Mouse (Mus musculus) spleen, adult 12 weeks (tissue): ENCODE results near the gene Fyn.

Experiments used
- DNase-seq: peaks from one replicate; pipeline ENCODE4 v3.0.0; 2022; ENCODE audit warnings: low spot score

The Fyn gene

DNA sequence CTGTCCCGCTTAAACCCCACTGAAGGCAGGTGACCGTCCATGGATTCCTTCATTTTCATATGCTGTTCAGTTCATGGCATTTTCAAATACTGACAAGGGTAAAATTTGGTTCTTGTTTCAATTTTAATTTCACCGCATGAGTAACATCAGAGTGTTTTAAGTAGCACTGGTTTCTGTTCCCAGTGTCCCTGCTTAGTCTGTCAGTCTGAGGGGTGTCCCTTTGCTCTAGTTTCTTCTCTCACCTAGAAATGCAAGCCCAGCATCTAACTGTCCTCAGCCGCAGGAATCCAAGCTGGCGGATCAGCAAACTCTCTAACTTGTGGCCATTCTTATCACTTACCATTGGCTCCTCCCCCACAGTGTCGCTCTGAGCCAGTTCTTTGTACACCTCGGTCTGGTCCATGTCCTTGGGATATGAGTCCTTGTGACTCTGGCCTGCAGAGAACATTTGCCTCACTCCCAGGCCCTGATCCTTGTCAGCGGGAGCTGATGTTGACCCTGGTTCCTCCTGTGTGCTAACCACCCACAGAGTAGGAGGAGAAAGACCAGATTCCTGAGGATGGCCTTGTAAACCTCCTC is 9.5 kb downstream of the Fyn start:
- no peak for DNase-seq

DNA sequence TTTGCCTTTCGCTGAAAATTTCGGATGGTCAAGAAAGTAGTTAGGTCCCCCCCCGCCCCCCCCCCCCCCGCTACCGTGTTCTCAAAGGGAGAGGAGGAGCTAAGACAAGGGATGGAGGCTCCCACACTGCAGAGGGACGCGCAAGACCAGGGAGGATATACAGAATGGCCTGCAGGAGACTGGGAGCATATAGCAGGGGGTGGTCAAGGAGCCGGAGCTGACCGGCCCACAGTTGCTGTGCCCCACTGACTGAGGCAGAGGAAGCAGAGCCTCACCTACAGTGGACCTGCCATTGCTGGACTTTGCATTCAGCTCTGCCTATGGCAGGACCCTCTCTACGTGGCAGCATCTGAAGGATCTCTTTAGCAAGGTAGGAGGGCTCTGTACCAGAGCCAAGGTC is 10.6 kb downstream of the Fyn start:
- DNase-seq = no peak

- no peak for DNase-seq
Observed at GRCm38 (mm10) chr10:39379721-39380370, 11.2 kb downstream of the Fyn start.

- DNase-seq = no peak
Observed at GRCm38 (mm10) chr10:39385259-39385658, 16.6 kb downstream of the Fyn start.

DNA sequence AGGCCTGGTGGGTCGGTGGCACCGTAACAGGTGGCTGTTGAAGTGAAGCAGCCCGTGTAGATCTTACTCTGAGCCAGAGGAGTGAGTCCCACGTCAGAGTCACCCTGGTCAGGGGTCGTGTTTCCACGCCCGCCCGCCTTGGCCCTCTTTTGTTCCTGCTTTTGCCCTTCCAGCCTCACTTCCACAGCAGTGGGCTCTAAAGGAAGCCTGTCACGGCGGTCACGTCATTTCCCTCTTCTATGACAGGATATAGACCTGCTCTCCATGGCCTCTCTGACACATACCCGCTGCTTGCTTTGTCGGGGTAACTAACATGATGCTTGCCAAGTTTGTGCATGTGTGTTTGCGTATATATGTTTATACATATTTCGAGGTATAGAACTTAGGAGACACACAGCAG is 17.5 kb downstream of the Fyn start:
- no peak for DNase-seq

DNA sequence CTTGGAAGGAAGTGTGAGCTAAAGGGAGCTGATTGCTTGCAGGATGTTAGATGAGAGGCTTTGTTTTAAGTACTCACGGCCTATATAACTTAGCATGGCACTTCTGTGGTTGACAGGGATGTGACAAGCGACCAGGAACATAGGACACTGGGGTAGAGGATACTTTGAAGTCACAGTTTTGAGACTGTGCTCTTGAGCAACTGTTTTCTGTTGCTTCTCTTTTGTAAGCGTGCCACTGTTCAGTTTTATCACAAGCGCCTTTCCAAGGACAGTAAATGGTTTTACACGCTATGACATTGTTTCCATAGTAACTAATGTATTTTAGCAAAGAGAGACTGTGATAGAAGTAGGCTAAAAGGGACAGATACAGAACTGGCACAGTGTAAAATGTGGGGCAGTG is 18.4 kb downstream of the Fyn start:
- no peak for DNase-seq

- DNase-seq = no peak
Observed at GRCm38 (mm10) chr10:39387556-39387955, 18.9 kb downstream of the Fyn start.

GRCm38 (mm10) chr10:39388144-39388543 is 19.5 kb downstream of the Fyn start:
- no peak for DNase-seq

GRCm38 (mm10) chr10:39389451-39389891 is 20.8 kb downstream of the Fyn start:
- DNase-seq = no peak

- no peak for DNase-seq
Observed at GRCm38 (mm10) chr10:39390541-39390940, 21.9 kb downstream of the Fyn start.

- DNase-seq = no peak
Observed at GRCm38 (mm10) chr10:39392900-39393483, 24.3 kb downstream of the Fyn start.

DNA sequence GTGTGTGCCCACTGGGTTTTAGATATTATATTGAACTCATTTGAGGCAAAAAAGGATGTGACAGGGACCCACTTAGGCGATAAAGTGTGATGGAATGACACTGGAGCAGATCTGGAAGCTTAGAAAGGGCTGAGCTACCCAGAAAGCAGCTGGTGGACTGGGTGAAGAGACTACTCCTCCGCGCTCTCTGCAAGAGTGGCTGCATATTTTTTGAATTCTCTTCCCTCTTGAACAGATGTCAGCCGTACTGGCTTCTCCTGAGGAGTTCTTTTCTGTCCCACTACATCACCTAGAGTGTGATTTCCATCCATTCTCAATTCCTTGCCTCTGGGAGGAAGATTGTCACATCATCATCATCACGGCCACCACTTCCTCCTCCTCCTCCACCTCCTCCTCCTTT is 26.9 kb downstream of the Fyn start:
- no peak for DNase-seq

DNA sequence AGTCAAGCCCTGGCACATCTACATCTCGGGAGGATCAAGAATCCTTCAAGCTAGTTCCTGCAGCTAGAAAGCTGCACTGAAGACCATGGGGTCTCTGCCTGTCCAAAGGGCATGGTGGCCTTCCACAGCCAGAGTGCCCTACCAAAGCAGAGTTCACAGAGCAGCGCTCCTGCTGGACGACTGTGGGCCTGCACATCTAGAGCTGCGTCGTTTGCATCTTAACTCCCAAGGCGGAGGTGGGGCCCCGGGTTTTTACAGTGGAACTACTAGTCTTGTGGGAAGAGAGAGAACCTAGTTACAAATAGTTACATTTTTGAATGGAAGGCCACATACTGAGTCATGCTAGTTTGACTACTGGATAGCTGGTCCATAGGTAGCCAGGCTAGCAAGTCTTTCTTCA is 30.3 kb downstream of the Fyn start:
- no peak for DNase-seq

DNA sequence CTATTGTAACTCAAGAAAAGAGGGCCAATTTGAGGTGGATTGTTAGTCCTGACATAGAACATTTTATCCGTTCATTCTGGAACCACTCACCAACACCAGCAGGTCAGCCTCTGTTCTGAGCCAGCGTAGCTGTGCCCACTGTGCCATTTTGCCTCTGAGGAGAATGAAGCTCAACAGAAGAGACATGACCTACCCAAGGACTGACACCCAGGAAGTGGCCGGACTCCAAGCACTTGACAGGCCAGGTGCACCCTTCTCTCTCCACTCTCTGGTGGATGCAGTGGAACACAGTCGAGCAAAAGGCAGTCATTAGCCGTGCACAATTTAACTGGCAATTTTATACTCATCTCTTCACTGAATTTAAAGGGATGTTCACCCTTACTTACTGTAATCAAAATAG is 31.5 kb downstream of the Fyn start:
- no peak for DNase-seq

GRCm38 (mm10) chr10:39402487-39402886 is 33.8 kb downstream of the Fyn start:
- DNase-seq = peak; percentile 10

DNA sequence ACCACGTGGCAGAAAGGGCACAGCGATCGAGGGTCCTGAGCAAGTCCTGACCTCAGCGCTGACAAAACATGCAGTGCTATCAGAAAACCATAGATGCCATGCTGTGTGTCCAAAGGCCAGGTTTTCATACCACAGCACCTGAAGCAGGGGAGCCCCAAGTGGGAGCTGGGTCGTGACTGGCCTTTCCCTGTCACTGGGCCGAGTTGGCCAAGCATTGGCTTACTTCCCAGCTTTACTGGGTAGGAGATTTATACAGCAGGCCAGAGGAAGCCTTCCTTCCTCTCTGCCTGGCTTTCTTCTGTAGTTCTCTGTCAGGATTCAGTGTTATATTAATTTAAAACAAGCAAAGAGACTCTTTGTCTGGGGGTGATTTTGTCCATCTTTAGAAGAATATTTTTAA is 35.1 kb downstream of the Fyn start:
- DNase-seq = no peak

GRCm38 (mm10) chr10:39404175-39404574 is 35.5 kb downstream of the Fyn start:
- DNase-seq = no peak

- DNase-seq = no peak
Observed at GRCm38 (mm10) chr10:39405982-39406797, 37.5 kb downstream of the Fyn start.

GRCm38 (mm10) chr10:39406798-39407189 is 38.1 kb downstream of the Fyn start:
- no peak for DNase-seq

DNA sequence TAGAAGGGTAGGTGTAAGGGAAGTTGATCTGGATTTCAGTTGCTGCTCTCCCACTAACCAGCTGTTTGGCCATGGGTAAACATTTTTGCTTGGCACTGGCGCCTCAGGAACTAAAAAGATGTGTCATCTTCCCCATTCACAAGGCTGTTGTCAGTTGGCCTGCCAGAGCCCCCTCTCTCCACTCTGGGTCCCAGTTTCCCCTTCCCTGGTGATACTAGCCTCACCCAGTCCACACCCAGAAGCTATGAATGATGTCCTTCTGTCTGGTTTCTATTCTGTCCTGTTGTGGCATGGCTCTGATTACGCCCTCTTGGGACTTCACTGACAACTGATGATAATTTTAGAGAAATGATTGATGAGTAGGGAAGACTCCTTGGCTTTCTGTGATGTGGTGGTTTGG is 38.9 kb downstream of the Fyn start:
- DNase-seq = no peak

- DNase-seq = no peak
Observed at GRCm38 (mm10) chr10:39409602-39410001, 40.9 kb downstream of the Fyn start.

GRCm38 (mm10) chr10:39410151-39410649 is 41.5 kb downstream of the Fyn start:
- DNase-seq = no peak
